Mouse (Mus musculus) lung, postnatal 14 days (tissue): ENCODE measurements around the gene Ank2.

Experiments used
- DNase-seq: peaks from one replicate; pipeline ENCODE4 v3.0.0; 2021

Gene Ank2

GRCm38 (mm10) chr3:127281390-127281789 lies 217.8 kb downstream of the Ank2 start:
- no peak for DNase-seq

- DNase-seq, result no peak
Measured at GRCm38 (mm10) chr3:127280376-127280775, 218.8 kb downstream of the Ank2 start.

DNA sequence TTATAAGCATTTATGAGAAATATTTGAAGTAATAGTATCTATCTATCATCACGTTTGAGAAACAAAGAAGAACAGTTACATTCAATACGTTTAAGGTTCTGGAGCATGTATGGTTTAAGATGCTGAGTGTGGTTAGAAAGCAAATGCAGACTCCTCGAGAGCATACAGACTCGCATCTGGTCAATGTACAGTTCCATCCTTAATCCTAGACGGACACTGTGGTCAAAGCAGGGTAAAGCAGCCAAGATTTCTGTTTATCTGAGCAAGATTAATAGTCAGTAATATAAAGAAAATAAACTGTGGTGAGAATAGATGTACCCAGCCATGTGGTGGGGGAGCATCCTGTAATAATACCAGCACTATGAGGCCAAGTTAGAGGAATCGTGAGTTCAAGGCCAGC lies 223.2 kb downstream of the Ank2 start:
- no peak for DNase-seq

DNA sequence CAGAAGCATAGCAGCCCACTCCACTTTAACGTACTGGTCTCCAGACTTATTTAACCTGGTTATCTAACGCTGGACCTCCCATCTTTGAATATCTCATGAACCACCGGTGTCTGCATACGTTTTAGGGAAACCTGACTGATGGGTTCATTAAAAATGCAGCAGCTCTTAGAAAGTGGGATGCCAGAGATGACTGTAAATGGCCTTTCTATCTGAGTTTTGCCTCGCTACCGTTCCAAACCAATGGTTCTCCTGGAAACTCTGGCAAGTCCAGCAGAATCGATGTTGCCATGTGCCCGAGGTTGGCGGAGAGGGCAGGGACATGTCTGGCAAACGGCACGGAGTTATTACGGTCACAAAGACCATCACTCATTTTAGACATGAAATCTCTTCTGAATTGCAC lies 226.3 kb downstream of the Ank2 start:
- DNase-seq, result no peak

- DNase-seq, result no peak
Measured at GRCm38 (mm10) chr3:127269616-127270015, 229.5 kb downstream of the Ank2 start.

DNA sequence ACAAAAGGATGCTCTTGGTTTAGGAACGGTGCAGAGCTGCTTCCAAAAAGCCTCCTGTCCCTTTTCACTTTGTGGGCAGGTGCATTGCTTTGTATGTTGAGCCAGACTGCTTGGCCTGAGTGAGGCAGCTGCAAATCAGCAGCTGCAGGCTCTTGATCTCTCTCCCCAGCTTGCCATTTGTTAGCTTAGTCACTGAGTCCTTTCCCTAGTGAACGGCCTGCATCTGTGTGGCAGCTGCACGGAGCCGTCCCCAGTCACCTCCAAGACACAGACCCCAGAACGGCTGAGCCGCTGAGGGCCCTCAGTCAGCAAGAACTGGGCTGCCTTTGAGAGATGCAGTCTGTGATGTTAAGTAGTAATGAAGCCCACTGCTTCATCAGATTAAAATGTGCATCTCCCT lies 231.3 kb downstream of the Ank2 start:
- no peak for DNase-seq

DNA sequence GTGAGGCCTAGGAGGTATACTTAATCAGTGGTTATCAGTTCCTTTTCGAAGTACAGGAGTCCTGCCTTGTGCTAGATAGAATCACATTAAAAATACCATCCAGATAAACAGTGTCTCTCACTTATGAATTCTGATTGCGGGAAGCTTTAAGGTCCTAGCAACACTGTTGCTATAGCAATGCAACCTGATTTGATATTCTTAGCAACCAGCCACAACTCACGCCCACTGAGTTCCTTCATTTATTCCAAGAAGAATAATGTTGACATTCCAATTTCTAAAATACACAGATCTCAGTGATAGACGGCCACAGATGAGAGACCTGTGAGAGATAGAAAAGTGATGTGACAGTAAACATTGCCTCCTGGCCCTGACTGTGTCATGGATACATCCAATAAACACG lies 233.4 kb downstream of the Ank2 start:
- no peak for DNase-seq

- no peak for DNase-seq
Measured at GRCm38 (mm10) chr3:127265182-127265581, 234.0 kb downstream of the Ank2 start.

DNA sequence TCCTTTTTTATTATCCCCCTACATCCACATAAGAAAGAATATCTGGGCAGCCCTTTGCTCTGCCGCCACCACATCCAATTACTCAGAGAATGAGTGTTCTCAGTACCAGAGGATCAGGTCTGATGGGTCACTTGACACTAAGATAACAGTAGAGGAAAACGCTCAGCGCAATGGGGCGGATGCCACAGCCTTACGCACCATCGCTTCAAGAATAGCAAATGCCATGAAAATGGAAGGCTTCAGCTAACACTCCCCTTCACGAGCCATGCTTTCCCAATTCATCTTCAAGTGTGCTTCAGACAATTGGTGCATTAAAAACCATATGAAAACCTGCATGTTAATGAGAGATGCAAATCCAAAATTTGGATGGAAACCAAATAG lies 238.4 kb downstream of the Ank2 start:
- no peak for DNase-seq

GRCm38 (mm10) chr3:127260007-127260785 lies 239.0 kb downstream of the Ank2 start:
- no peak for DNase-seq

GRCm38 (mm10) chr3:127258466-127259075 lies 240.6 kb downstream of the Ank2 start:
- DNase-seq, result no peak

GRCm38 (mm10) chr3:127257969-127258368 lies 241.2 kb downstream of the Ank2 start:
- peak; percentile 6 for DNase-seq

DNA sequence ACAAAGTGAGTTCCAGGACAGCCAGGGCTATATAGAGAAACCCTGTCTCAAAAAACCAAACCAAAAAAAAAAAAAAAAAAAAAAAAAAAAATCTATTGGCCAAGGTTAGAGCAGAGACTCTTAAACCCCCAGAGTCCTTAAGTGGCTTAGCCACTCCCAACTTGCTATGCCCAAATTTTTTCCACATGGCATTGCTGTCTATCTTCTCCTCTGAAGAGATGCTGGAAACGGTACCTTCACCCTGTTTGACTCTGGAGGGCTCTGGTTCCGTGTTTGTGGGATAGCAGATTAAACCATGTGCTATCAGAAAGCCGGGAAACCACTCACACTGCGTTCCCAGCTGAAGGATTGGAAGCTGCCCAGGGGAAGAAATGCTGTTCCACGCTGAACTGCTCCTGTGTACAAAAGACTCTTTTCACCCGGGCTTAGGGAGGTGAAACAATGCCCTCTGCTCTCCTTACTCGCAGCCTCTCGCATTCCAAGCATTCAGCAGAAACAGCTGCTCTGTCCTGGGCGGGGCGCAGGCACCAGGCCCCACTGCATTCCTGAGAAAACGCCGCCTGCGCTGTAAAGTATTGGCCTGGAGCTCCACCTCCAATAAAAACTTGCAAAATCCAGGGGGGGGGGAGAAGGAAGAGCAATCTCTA lies 241.7 kb downstream of the Ank2 start:
- peak; percentile 60 for DNase-seq

DNA sequence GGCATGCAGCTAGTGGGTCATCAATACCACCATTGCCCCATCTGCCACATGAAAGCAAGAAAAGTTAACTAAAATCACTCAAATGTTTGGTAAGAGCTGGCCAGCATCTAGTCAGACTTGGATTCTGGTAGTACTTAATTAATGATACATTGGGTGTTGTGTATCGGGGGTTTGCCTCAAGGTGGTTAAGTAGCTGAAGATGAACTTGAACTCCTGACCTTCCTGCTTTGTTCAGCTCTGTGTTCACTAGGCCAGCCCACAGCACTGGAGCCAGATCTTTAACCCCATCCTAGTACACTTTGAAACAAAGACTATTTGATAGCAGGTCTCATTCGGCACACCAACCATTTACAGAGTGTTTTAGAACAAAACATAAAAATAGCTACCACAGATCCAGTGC lies 242.5 kb downstream of the Ank2 start:
- no peak for DNase-seq

GRCm38 (mm10) chr3:127250930-127251329 lies 248.2 kb downstream of the Ank2 start:
- DNase-seq, result no peak

DNA sequence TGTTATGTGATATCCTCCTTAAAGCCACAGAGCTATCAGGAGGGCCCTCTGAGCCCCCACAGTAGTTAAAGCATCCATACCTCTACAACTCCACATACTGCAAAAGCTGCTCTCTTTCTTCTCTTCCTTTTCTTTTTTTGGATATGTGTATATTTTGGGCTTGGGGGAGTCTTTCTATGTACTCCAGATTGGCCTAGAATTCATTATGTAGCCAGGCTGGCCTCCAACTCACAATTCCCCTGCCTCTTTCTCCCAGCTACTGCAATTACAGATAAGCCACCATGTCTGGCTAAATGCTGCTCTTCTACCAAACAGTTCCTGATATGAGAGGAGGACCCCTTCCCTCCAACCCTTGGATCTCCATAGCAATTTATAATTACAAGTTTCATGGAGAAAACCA lies 250.5 kb downstream of the Ank2 start:
- no peak for DNase-seq

DNA sequence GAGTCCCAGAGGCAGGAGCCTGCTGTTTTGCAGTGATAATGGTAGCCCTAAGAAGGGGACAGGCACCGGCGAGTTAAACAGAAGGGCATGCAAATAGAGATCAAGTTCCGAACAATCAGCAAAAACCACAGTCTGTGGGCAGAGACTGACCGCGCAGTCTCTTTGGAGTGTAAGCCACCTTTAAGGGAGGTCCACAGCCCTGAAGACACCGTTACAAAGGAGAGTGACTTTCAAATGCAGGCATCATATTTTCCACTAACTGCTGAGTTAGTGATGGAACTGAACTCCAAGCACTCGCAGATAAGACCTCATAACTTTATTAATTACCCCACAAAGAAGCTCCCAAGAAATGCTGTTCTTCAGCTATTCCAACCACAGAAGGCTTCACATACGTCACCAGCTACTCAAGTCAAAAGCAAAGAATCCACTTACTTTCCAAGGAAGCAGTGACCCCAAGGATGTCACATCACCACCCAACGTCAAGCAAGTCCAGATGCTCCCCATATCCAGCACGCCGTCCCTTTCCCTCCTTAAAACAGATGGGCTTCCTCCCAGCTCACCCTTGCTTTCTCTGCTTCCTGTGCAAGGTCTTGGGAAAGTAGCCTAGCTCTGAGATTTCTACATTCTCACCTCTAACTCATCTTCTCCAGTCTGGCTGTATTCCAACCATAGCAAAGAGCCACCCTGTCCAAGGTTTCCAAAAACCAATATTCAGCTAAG lies 252.0 kb downstream of the Ank2 start:
- DNase-seq, result peak; percentile 51

DNA sequence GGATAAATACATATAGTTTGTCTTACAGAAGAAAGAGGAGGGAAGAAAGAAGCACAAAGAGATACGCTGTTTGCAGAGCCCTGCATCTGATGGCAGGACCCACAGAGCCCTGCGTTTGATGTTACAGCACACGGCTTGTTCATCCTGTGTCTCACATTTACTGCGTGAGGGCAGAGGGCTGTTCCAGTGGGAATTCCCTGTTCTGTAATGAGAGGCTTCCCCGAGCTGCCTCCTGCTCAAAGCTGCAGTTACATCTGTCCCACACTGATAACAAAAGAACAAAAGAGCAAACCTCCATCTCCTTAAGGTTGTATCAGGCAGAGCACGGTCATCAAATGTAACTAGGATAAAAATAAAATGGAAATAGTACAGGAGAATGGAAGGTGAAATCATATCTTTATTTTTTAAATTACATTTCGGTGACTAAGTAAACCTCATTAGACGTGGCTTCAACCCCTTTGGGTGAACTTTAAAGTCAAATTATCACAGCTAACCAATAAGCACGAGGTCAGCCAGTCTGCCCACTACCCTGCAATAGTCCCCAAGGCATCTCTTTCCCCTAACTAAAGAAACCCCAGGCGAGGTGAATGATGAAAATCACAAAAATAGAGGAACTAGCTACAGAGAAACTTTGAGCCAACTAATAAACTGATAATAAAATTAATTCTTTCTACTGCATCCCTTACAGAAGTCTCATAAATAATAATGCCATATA lies 255.1 kb downstream of the Ank2 start:
- DNase-seq, result no peak

- no peak for DNase-seq
Measured at GRCm38 (mm10) chr3:127242234-127242810, 256.8 kb downstream of the Ank2 start.

DNA sequence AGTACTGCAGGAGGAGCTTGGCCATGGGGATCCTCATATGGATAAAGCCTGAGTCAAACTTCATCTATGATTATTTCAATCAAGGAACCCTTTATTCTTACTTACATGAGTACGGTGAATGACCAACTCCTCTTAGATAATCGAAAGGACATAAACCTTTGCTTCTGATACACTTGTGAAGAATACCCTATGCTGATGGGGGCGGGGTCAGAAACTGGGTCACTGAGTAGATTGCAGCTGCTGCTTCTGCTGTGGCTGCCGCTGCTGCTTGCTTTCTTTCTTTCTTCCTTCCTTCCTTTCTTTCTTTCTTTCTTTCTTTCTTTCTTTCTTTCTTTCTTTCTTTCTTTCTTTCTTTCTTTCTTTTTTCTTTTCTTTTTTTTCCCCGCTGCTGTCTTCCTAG lies 263.9 kb downstream of the Ank2 start:
- no peak for DNase-seq

DNA sequence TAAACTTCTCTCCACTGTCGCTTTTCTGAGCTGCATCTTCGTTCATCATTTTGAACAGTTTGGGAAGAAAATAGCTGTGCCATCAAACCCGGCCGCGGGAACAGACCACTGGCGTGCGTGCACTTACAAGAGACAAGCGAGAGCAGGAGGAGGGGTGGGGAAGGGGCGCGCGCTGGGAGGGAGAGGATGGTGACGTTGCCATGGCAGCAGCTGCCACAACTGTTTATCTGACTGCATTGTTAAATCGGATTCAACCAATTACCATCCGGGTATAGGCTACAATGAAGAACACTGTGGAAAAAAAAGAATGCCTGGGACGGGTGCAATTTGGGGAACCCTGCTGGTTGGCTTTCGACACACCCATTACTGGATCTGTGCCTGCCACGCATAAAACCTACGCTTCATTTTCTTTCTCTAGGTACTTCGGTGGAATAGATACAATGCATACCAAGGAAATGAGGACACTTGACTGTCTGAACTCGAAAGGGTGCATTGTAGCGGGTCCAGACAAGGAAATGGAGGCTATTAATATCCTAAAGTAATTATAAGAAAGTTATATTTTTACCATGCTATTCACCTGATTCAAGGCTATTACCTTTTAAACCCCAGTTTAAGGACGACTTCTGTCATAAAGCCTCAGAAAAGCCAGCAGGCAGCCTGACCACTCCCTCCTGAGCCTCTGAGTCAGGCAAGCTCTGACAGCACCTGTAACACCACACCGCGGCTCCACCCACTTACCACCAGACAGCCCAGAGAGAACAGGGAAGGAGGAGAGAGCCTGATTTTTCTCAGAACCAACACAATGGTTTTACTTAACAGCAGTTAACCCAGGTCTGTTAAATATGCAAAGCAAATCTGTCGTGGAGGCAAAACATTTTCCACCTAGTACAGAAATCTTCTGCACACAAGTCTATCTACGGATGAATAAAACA lies 273.1 kb downstream of the Ank2 start:
- DNase-seq, result peak; percentile 20
